Mouse (Mus musculus): ENCODE measurements around the gene Med23. TPM values are rescaled to one million over a fixed set of nuclear protein-coding genes. Genes with fewer than 3 reads are reported as not detected.

The Med23 gene
- total and polyA plus RNA-seq, 2 experiments from 2014 or later = 7.1 to 35.0 TPM

DNA sequence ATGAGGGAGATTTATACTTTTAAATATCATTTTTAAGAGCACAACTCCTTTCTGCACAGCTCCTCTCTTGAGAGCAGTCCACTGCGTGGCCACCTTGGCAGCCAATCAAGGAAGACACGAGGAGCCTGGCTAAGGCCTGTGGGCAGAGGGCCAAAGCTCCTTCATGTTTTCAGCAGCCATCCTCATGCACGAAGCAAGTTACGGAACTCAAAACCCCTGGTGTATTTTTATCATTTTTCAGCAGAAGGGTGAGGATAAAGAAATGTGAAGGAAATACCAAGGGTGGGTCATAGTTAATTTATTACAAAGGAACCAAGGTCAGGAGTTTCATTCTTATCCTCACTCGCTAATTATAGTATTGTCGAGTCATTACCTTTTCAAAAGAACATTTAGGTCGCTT, 82.8 kb downstream of the Med23 start:
- H3K27ac ChIP-seq (ENCODE audit: low read depth) = no peak overlapping the region
- H3K4me3 ChIP-seq (ENCODE audit: low read depth, low read length) = no peak overlapping the region
- no peaks in the 10 kb centered on the region for H3K4me1 ChIP-seq (ENCODE audit: control insufficient read depth, insufficient read depth)
- 0 out of 2 replicates have a peak, but pooled peaks cover 10% of the 10 kb centered on the region for H3K27me3 ChIP-seq (ENCODE audit: control insufficient read depth, insufficient read depth, low read length)
- no peak overlapping the region for H3K4me2 ChIP-seq (ENCODE audit: low read depth, low read length)
- ATAC-seq (ENCODE audit: insufficient read depth, low read depth) (no peak), DNase-seq (ENCODE audit: low spot score) (no peak)
- TF ChIP-seq CTCF (IDR thresholded peaks at IDR 0.05; ENCODE audit: low read depth) = no peak
- TF ChIP-seq EP300 (IDR thresholded peaks at IDR 0.05; ENCODE audit: low read depth) = no peak
- H3K9ac ChIP-seq (replicated peaks; ENCODE audit: low read depth, low read length) = no peak overlapping the region
- H3K36me3 ChIP-seq (replicated peaks; ENCODE audit: control insufficient read depth, insufficient read depth, low read length) = no peaks in the 10 kb centered on the region
- H3K9me3 ChIP-seq (replicated peaks; ENCODE audit: control insufficient read depth, low read length) = no peaks in the 10 kb centered on the region
- 30% methylated on average over 7 of the region's 7 CpGs for WGBS

DNA sequence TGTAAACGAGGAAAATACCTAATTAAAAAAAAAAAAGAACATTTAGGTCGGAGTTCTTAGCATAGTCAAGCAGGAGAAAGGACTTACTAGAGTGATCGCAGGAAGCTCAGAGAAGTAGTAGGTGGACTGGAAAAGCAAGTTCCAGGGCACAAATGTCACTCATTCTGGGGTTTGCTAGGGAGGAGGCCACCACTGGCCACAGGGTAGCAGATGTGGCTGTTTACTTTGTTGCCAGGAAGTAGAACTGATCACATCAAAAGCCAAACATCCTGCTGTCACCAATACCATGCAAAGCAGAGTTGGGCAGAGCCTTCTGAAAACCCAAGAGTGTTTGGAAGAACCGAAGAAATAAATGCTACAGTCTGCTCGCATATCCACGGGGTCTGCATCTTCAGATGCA, 84.1 kb downstream of the Med23 start:
- no peak overlapping the region for H3K27ac ChIP-seq (ENCODE audit: low read depth)
- TF ChIP-seq EP300 (IDR thresholded peaks at IDR 0.05; ENCODE audit: low read depth) (no peak), CTCF (IDR thresholded peaks at IDR 0.05; ENCODE audit: low read depth) (no peak)
- no peak overlapping the region for H3K9ac ChIP-seq (replicated peaks; ENCODE audit: low read depth, low read length)
- H3K9me3 ChIP-seq (replicated peaks; ENCODE audit: control insufficient read depth, low read length) = no peaks in the 10 kb centered on the region
- 73% methylated on average over 6 of the region's 6 CpGs for WGBS
- DNase-seq (ENCODE audit: low spot score) (no peak), ATAC-seq (ENCODE audit: insufficient read depth, low read depth) (no peak)
- H3K36me3 ChIP-seq (replicated peaks; ENCODE audit: control insufficient read depth, insufficient read depth, low read length) = no peaks in the 10 kb centered on the region
- H3K4me2 ChIP-seq (ENCODE audit: low read depth, low read length) = no peak overlapping the region
- H3K4me1 ChIP-seq (ENCODE audit: control insufficient read depth, insufficient read depth) = peaks cover 4% of the 10 kb centered on the region; the same call in 1 of the 2 replicates
- H3K27me3 ChIP-seq (ENCODE audit: control insufficient read depth, insufficient read depth, low read length) = 0 out of 2 replicates have a peak, but pooled peaks cover 10% of the 10 kb centered on the region
- no peak overlapping the region for H3K4me3 ChIP-seq (ENCODE audit: low read depth, low read length)

DNA sequence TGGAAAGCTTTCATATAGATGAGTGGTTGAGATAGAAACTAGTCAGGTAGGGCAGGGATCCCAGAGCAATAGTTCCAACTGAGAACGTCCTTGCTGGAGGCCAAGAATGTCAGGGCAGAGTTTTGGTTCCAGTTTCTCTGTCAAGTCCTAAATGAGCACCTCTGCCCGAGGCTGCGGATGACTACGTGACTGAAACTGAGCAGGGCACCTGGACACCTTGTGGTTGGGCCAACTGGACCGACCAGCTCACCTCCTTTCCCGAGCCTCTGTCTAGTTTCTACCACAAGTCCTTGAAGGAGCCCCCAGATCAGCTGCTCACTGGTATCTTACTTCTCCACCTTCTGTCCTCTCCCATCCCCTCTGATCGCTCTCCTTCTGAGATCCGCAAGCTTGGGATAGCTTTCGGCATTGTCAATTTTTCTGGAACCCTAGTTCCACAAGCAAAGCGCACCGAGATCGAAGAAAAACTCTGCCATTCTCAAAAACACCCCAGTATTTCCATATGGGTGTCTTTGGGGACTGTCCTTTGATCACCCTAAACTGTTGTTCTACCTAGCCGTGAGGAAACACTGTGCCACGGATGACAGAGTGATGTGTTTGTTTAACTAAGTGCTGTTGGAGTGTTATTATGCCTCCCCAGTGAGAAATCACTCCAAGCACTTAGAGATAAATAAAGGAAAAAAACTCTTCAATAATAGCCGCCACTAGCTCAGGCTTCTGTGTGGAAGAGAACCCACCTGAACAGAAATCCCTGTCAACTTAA, 88.7 kb downstream of the Med23 start:
- Histone ChIP-seq H3K9me3 (replicated peaks; ENCODE audit: control insufficient read depth, low read length) (no peaks in the 10 kb centered on the region), H3K36me3 (replicated peaks; ENCODE audit: control insufficient read depth, insufficient read depth, low read length) (no peaks in the 10 kb centered on the region), H3K27me3 (ENCODE audit: control insufficient read depth, insufficient read depth, low read length) (peaks cover 16% of the 10 kb centered on the region; the same call in 1 of the 2 replicates), H3K4me1 (ENCODE audit: control insufficient read depth, insufficient read depth) (peaks cover 4% of the 10 kb centered on the region; the same call in 1 of the 2 replicates), H3K4me2 (ENCODE audit: low read depth, low read length) (peak overlapping the region; percentile 47), H3K27ac (ENCODE audit: low read depth) (no peak overlapping the region), H3K9ac (replicated peaks; ENCODE audit: low read depth, low read length) (no peak overlapping the region), H3K4me3 (ENCODE audit: low read depth, low read length) (0 out of 2 replicates have a peak overlapping the region, but pooled peaks have one; percentile 8)
- WGBS = 44% methylated on average over 15 of the region's 15 CpGs
- DNase-seq (ENCODE audit: low spot score) (no peak), ATAC-seq (ENCODE audit: insufficient read depth, low read depth) (peak; percentile 30; the same call in 1 of the 2 replicates)
- TF ChIP-seq EP300 (IDR thresholded peaks at IDR 0.05; ENCODE audit: low read depth) = no peak
- no peak for TF ChIP-seq CTCF (IDR thresholded peaks at IDR 0.05; ENCODE audit: low read depth)

DNA sequence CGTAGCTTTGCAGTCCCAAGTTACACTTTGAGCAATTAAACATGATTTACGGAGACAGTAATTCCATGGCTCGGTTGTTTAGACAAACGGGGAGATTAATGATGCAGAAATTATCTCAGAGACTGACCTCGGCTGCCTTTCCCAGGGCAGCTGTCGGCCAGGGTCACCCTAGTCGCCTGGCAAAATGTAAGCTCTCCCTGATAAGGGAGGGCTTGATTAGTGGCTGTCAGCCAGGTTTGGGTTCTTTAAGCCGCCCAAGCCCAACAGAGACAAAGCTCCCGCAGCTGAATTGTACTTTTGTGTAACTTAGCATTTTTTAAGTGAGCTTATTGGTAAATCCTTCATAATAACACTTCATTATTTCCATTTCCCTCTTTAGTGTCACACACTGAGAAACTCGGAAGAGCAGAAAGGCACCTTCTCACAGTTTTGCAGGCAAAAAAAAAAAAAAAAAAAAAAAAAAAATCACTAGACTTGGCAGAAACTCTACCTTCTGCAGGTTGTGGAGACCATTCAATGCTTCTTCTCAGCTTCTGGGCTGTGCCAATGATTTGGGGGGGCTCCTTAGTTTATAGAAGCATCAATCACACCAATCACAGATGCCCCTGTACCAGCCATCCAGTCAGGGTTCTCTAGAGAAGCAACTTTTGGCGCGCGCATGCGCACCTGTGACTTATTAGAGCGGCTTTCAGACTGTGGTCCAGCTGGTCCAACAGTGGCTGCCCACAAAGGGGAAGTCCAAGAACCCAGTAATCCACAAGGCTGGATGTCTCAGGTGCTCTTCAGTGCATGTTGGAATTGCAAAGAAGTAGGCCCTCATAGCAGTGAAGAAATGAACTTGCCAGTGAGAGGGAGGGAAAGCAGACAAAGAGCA, 89.5 kb downstream of the Med23 start:
- Histone ChIP-seq H3K36me3 (replicated peaks; ENCODE audit: control insufficient read depth, insufficient read depth, low read length) (no peaks in the 10 kb centered on the region), H3K27me3 (ENCODE audit: control insufficient read depth, insufficient read depth, low read length) (peaks cover 16% of the 10 kb centered on the region; the same call in 1 of the 2 replicates), H3K4me2 (ENCODE audit: low read depth, low read length) (peak overlapping the region; percentile 47), H3K4me3 (ENCODE audit: low read depth, low read length) (0 out of 2 replicates have a peak overlapping the region, but pooled peaks have one; percentile 8), H3K9me3 (replicated peaks; ENCODE audit: control insufficient read depth, low read length) (no peaks in the 10 kb centered on the region), H3K9ac (replicated peaks; ENCODE audit: low read depth, low read length) (no peak overlapping the region), H3K4me1 (ENCODE audit: control insufficient read depth, insufficient read depth) (peaks cover 4% of the 10 kb centered on the region; the same call in 1 of the 2 replicates), H3K27ac (ENCODE audit: low read depth) (no peak overlapping the region)
- no peak for TF ChIP-seq CTCF (IDR thresholded peaks at IDR 0.05; ENCODE audit: low read depth)
- no peak for TF ChIP-seq EP300 (IDR thresholded peaks at IDR 0.05; ENCODE audit: low read depth)
- ATAC-seq (ENCODE audit: insufficient read depth, low read depth) (peak; percentile 57; the same call in 1 of the 2 replicates), DNase-seq (ENCODE audit: low spot score) (peak; percentile 49)
- 35% methylated on average over 15 of the region's 15 CpGs for WGBS

DNA sequence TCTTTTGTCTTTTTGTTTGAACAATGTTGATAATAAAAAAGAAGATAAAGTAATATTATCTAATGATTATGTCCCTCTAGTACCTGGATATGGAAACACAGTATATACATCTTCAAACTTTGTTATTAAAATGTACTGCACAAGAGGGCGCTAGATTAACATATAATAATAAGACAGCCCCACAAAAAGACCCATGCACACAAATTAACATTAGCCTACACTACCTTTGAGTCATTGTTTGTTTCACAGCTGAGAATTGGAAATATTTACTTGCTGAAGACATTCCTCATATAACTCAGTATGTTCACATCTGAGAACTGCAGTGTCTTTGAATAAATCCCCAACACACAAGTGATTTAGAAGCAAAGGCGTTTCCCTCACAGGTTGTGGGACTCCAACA, 91.3 kb downstream of the Med23 start:
- ATAC-seq (ENCODE audit: insufficient read depth, low read depth) = 0 out of 2 replicates have a peak, but pooled peaks have one; percentile 24

More for the DNA sequence above, 91.3 kb downstream of the Med23 start:
- Histone ChIP-seq H3K36me3 (replicated peaks; ENCODE audit: control insufficient read depth, insufficient read depth, low read length) (no peaks in the 10 kb centered on the region), H3K4me1 (ENCODE audit: control insufficient read depth, insufficient read depth) (peaks cover 4% of the 10 kb centered on the region; the same call in 1 of the 2 replicates), H3K4me2 (ENCODE audit: low read depth, low read length) (no peak overlapping the region), H3K27me3 (ENCODE audit: control insufficient read depth, insufficient read depth, low read length) (peaks cover 16% of the 10 kb centered on the region; the same call in 1 of the 2 replicates), H3K9me3 (replicated peaks; ENCODE audit: control insufficient read depth, low read length) (no peaks in the 10 kb centered on the region), H3K27ac (ENCODE audit: low read depth) (no peak overlapping the region), H3K9ac (replicated peaks; ENCODE audit: low read depth, low read length) (no peak overlapping the region), H3K4me3 (ENCODE audit: low read depth, low read length) (no peak overlapping the region)
- TF ChIP-seq EP300 (IDR thresholded peaks at IDR 0.05; ENCODE audit: low read depth) = no peak
- TF ChIP-seq CTCF (IDR thresholded peaks at IDR 0.05; ENCODE audit: low read depth) = peak; percentile 45
- WGBS = 44% methylated on average over 2 of the region's 2 CpGs
- DNase-seq (ENCODE audit: low spot score) = peak; percentile 59
